Mouse (Mus musculus): ENCODE results near the gene Lrrc58. TPM values are rescaled to one million over a fixed set of nuclear protein-coding genes. Genes with fewer than 3 reads are reported as not detected.

The Lrrc58 gene
- total RNA-seq, 4 experiments from 2014 or later = 57.2 to 67.5 (median 65.3) TPM

- DNase-seq (ENCODE audit: low spot score) = peak; percentile 33
Observed at GRCm38 (mm10) chr16:37869470-37870231, 1.5 kb downstream of the Lrrc58 start.

GRCm38 (mm10) chr16:37871112-37871715 is 3.0 kb downstream of the Lrrc58 start:
- DNase-seq (ENCODE audit: low spot score) = peak; percentile 63

- no peak for DNase-seq (ENCODE audit: low spot score)
Observed at GRCm38 (mm10) chr16:37874501-37875235, 6.5 kb downstream of the Lrrc58 start.

GRCm38 (mm10) chr16:37877406-37877805 is 9.2 kb downstream of the Lrrc58 start:
- DNase-seq (ENCODE audit: low spot score) = no peak

- DNase-seq (ENCODE audit: low spot score) = no peak
Observed at GRCm38 (mm10) chr16:37878951-37879505, 10.8 kb downstream of the Lrrc58 start.

GRCm38 (mm10) chr16:37879750-37880419 is 11.7 kb downstream of the Lrrc58 start:
- no peak for DNase-seq (ENCODE audit: low spot score)

GRCm38 (mm10) chr16:37881168-37881567 is 13.0 kb downstream of the Lrrc58 start:
- no peak for DNase-seq (ENCODE audit: low spot score)

- DNase-seq (ENCODE audit: low spot score) = no peak
Observed at GRCm38 (mm10) chr16:37888986-37889385, 20.8 kb downstream of the Lrrc58 start.

- no peak for DNase-seq (ENCODE audit: low spot score)
Observed at GRCm38 (mm10) chr16:37892667-37893066, 24.5 kb downstream of the Lrrc58 start.

- DNase-seq (ENCODE audit: low spot score) = no peak
Observed at GRCm38 (mm10) chr16:37893381-37893780, 25.2 kb downstream of the Lrrc58 start.

GRCm38 (mm10) chr16:37893942-37894341 is 25.8 kb downstream of the Lrrc58 start:
- DNase-seq (ENCODE audit: low spot score) = peak; percentile 48

- no peak for DNase-seq (ENCODE audit: low spot score)
Observed at GRCm38 (mm10) chr16:37898790-37899189, 30.6 kb downstream of the Lrrc58 start.

- no peak for DNase-seq (ENCODE audit: low spot score)
Observed at GRCm38 (mm10) chr16:37899357-37899756, 31.2 kb downstream of the Lrrc58 start.

- no peak for DNase-seq (ENCODE audit: low spot score)
Observed at GRCm38 (mm10) chr16:37901318-37901717, 33.1 kb downstream of the Lrrc58 start.

- no peak for DNase-seq (ENCODE audit: low spot score)
Observed at GRCm38 (mm10) chr16:37906456-37906855, 38.3 kb downstream of the Lrrc58 start.

- no peak for DNase-seq (ENCODE audit: low spot score)
Observed at GRCm38 (mm10) chr16:37911086-37911485, 42.9 kb downstream of the Lrrc58 start.

- no peak for DNase-seq (ENCODE audit: low spot score)
Observed at GRCm38 (mm10) chr16:37916138-37916817, 48.1 kb downstream of the Lrrc58 start, which contains the start of gene Gpr156. Gene Gpr156, plus strand, starts transcription at chr16:37916496.

GRCm38 (mm10) chr16:37916818-37917201 is 48.6 kb downstream of the Lrrc58 start:
- DNase-seq (ENCODE audit: low spot score) = no peak

GRCm38 (mm10) chr16:37919000-37919399 is 50.8 kb downstream of the Lrrc58 start:
- no peak for DNase-seq (ENCODE audit: low spot score)

GRCm38 (mm10) chr16:37920842-37921409 is 52.7 kb downstream of the Lrrc58 start:
- DNase-seq (ENCODE audit: low spot score) = no peak

- no peak for DNase-seq (ENCODE audit: low spot score)
Observed at GRCm38 (mm10) chr16:37926087-37926486, 57.9 kb downstream of the Lrrc58 start.

Data from heart, adult 8-10 months (tissue).